Mouse (Mus musculus) CH12.LX (cell line): ENCODE data around the gene Timm13.

Experiments used
- E2F4 ChIP-seq: IDR thresholded peaks from 2 replicates; pipeline ENCODE4 v1.6.1; 2011; ENCODE audit warnings: low read depth, low read length, improper control_type of control experiment; ENCODE audit not compliant: insufficient replicate concordance
- KAT2A ChIP-seq: IDR thresholded peaks from 2 replicates; pipeline ENCODE4 v1.6.1; 2012; ENCODE audit warnings: low read length, improper control_type of control experiment, inconsistent platforms; ENCODE audit not compliant: insufficient replicate concordance
- MEF2A ChIP-seq: IDR thresholded peaks from 2 replicates; pipeline ENCODE4 v1.6.1; 2014; ENCODE audit warnings: low read depth, mild to moderate bottlenecking, inconsistent platforms, low read length, improper control_type of control experiment, borderline replicate concordance
- POLR2A ChIP-seq: IDR thresholded peaks from 2 replicates; pipeline ENCODE4 v1.6.1; 2011; ENCODE audit warnings: low read depth, mild to moderate bottlenecking, improper control_type of control experiment, low read length

- TF ChIP-seq KAT2A (no peak), MEF2A (no peak), E2F4 (no peak), POLR2A (no peak)
These were observed 47.0 kb upstream of the Timm13 start for GRCm38 (mm10) chr10:80947802-80948201.
